Mouse (Mus musculus): ENCODE data around the gene Cabin1. TPM values are rescaled to one million over a fixed set of nuclear protein-coding genes. Genes with fewer than 3 reads are reported as not detected.

Gene Cabin1
- polyA plus RNA-seq, 1 experiment from 2014 or later: 39.0 TPM

DNA sequence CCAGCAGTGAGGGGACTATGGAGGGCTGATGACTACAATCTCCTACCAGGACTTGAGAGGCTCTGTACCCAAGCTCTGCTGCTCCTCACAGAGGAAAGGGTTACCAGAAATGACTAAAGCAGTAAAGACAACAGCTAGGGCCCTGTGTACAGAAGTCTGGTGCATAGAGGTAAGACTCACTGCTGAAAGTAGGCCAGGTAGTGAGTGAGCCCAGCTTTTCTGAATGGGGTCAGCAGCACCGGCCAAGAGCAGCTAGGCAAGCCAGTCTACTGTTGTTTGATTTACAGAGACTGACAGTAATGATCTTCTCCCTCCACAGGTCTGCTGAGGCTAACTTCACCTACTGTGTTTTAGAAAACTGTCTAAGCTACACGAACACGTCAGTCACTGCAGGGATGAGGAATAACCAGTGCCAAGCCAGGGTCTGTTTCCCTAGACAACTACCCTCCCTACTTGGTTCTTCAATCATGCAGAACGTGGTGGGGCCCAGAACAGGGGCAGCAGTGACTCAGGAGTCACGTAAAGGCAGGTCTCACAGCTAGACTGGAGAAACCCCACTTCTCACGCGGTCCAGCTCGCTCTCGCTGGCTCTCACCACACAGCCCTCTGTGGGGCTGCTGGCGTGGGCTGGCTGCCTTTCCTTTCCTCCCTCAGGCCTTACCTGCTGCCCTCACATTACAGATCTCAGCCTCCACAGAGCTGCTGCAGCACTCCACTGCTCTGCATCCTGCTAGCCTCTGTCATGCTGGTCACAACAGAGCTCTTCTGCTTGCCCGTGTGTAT lies 70.5 kb downstream of the Cabin1 start:
- no peak for DNase-seq (ENCODE audit: low spot score)
- Histone ChIP-seq H3K27me3 (replicated peaks; ENCODE audit: low read depth, poor library complexity, severe bottlenecking) (no peaks in the 10 kb centered on the region), H3K36me3 (replicated peaks) (peaks cover 97% of the 10 kb centered on the region), H3K27ac (replicated peaks) (no peak overlapping the region), H3K4me3 (no peak overlapping the region), H3K4me1 (no peaks in the 10 kb centered on the region), H3K9me3 (no peaks in the 10 kb centered on the region)
- WGBS: 90% methylated on average over 11 of the region's 11 CpGs

DNA sequence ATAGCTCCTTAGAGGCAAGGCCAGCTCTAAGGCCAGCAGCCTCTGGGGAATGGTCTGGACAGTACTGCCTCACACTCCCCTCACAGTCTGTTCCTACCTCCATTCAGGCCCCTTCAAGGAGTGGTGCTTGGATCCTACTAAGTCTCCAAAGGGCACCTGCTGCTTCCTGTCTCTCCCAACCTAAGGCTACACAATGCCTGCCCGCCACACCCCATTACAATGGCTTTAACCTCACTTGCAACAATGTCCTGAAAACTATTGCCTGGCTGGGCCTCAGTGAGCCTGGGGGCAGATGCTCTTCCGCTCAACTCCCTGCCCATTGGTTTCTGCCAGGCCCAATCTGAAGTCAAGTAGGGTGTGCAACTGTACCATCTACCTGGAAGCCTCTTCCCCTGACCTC lies 75.5 kb downstream of the Cabin1 start:
- no peaks in the 10 kb centered on the region for H3K27me3 ChIP-seq (replicated peaks; ENCODE audit: low read depth, poor library complexity, severe bottlenecking)
- no peak overlapping the region for H3K27ac ChIP-seq (replicated peaks)
- H3K9me3 ChIP-seq: no peaks in the 10 kb centered on the region
- no peak for DNase-seq (ENCODE audit: low spot score)
- H3K36me3 ChIP-seq (replicated peaks): peaks cover 91% of the 10 kb centered on the region
- WGBS: 85% methylated on average over 2 of the region's 2 CpGs
- no peak overlapping the region for H3K4me3 ChIP-seq
- H3K4me1 ChIP-seq: peaks cover 13% of the 10 kb centered on the region

DNA sequence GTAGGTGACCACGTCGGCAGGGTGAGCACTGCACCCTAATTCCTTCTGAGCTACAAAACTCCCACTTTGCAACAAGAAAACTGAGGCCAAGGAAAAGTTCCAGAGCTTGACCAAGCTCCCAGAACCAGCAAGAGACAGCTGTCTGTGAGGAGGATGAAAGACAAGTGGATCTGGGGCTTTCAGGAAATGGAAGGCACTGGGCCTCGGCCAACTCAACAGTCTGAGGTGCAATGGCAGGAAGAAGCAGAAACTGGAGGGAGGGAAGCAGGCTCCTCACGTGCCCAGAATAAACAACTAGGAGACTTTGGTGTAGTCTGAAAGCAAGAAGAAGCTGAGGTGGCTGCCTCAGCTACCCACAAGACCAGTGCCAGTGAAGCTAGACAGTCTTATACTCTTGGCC lies 77.4 kb downstream of the Cabin1 start:
- no peaks in the 10 kb centered on the region for H3K9me3 ChIP-seq
- H3K36me3 ChIP-seq (replicated peaks): peaks cover 91% of the 10 kb centered on the region
- 87% methylated on average over 4 of the region's 4 CpGs for WGBS
- H3K4me1 ChIP-seq: peaks cover 13% of the 10 kb centered on the region
- H3K4me3 ChIP-seq: no peak overlapping the region
- H3K27me3 ChIP-seq (replicated peaks; ENCODE audit: low read depth, poor library complexity, severe bottlenecking): no peaks in the 10 kb centered on the region
- no peak for DNase-seq (ENCODE audit: low spot score)
- H3K27ac ChIP-seq (replicated peaks): no peak overlapping the region

DNA sequence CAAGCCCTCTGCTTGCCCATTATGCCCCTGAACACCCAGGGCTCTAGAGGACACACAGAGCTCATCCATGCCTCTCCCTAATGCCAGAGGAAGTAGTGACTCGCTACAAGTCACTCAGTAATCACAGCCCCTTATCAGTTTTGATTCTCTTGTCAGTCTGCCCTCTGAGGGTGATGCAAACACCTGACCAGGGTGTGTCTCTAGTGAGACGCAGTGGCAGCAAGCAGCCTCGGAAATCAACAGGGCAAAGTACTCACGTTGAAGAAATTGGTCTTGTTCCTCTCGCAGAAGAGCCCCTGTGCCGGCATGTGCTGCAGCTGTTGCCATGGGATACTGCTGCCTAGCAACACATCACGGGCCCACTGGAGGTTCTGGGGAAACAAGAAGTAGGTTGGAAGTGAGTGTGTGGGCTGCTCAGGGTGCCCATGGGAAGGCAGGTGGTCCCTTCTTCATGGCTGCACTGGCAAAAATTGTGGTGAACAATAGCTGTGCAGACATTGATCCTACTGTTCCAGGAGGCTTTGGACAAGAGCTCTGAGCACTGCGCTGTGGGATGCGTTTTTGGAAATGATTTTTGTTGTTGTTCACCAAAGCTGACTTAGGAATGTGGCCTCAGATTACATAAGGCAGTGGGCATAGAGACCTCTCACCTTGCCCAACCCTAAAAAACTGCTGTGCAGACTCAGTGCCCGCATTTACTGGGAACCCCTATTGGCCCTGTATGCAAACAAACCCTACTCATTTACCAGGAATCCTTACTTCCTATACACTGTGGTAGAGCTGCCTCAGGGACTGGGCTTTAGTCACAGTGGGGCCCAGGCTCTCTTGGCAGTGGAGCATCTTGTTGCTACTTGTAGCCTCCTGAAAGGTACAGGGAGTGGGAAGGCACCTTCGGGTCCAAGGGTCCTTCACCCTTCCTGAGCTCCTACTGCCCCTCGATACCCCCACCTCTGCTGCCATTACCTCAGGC lies 79.8 kb downstream of the Cabin1 start:
- Histone ChIP-seq H3K4me1 (peaks cover 13% of the 10 kb centered on the region), H3K9me3 (no peaks in the 10 kb centered on the region), H3K36me3 (replicated peaks) (peaks cover 93% of the 10 kb centered on the region), H3K27me3 (replicated peaks; ENCODE audit: low read depth, poor library complexity, severe bottlenecking) (no peaks in the 10 kb centered on the region), H3K27ac (replicated peaks) (no peak overlapping the region), H3K4me3 (no peak overlapping the region)
- peak; percentile 68 for DNase-seq (ENCODE audit: low spot score)
- 68% methylated on average over 12 of the region's 12 CpGs for WGBS

DNA sequence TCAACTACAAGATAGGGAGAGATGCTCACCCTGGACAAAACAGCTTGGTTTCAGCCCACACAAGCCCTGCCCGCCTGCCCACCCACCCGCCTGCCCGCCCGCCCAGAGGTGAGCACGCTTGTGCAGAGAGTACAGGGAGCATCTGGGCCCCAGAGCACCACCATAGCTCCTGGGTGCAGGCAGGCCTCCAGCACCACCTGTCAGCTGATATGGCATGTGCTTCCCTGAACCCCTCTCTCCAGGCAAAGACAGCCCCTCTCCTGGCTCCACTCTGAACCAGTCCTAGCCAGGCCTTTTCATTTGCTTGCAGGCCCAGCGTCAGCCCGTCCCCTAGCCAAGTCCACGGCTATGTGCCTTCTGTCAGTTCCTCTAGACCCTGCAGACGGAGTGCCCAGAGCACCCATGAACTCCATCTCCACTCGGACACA lies 83.6 kb downstream of the Cabin1 start:
- H3K9me3 ChIP-seq: no peaks in the 10 kb centered on the region
- H3K4me1 ChIP-seq: peaks cover 24% of the 10 kb centered on the region
- no peak overlapping the region for H3K4me3 ChIP-seq
- no peak overlapping the region for H3K27ac ChIP-seq (replicated peaks)
- H3K36me3 ChIP-seq (replicated peaks): peaks cover 93% of the 10 kb centered on the region
- 94% methylated on average over 10 of the region's 10 CpGs for WGBS
- no peaks in the 10 kb centered on the region for H3K27me3 ChIP-seq (replicated peaks; ENCODE audit: low read depth, poor library complexity, severe bottlenecking)
- no peak for DNase-seq (ENCODE audit: low spot score)

DNA sequence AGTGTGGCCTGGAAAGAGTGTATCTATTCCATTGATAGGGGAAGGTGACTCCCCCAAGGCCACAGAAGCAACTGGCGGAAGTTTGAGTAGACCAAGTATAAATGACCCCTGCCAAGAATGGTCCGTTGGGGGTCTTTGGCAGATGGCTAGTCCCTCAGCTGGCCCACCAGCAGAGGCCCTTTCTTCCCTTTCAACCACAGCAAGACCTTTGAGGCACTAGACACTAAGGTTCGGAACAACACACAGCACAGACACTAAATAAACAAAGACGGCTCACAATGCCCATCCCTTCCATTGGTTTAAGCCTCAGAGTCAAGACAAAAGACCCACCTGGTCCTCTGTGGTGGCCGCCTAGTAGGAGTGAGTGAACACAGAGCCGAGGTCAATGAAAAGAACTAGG lies 84.9 kb downstream of the Cabin1 start:
- Histone ChIP-seq H3K9me3 (no peaks in the 10 kb centered on the region), H3K4me3 (no peak overlapping the region), H3K27me3 (replicated peaks; ENCODE audit: low read depth, poor library complexity, severe bottlenecking) (no peaks in the 10 kb centered on the region), H3K27ac (replicated peaks) (no peak overlapping the region), H3K4me1 (peaks cover 27% of the 10 kb centered on the region), H3K36me3 (replicated peaks) (peaks cover 95% of the 10 kb centered on the region)
- no peak for DNase-seq (ENCODE audit: low spot score)
- 87% methylated on average over 6 of the region's 6 CpGs for WGBS

DNA sequence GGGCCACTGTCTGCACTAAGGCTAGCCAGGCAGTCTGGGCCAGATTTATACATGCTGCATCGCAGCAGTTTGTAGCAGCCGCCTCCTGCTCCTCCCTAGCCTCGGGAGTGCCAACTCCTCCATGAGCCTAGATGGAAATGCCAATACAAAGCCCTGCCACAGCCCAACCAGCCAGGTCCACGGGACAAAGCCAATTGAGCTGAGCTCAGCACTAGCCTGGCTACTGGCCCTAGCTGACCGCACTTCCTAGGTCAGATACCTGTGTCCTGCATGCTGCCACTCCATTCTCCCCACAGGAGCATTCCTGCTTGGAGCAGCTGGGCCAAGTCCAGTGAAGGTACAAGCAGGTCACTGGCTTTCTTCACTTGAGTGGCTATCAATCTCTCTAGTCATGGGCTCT lies 86.2 kb downstream of the Cabin1 start:
- H3K4me3 ChIP-seq: no peak overlapping the region
- no peak for DNase-seq (ENCODE audit: low spot score)
- no peak overlapping the region for H3K27ac ChIP-seq (replicated peaks)
- no peaks in the 10 kb centered on the region for H3K27me3 ChIP-seq (replicated peaks; ENCODE audit: low read depth, poor library complexity, severe bottlenecking)
- peaks cover 94% of the 10 kb centered on the region for H3K36me3 ChIP-seq (replicated peaks)
- H3K9me3 ChIP-seq: no peaks in the 10 kb centered on the region
- H3K4me1 ChIP-seq: peaks cover 22% of the 10 kb centered on the region
- WGBS: 93% methylated on average over 5 of the region's 5 CpGs

DNA sequence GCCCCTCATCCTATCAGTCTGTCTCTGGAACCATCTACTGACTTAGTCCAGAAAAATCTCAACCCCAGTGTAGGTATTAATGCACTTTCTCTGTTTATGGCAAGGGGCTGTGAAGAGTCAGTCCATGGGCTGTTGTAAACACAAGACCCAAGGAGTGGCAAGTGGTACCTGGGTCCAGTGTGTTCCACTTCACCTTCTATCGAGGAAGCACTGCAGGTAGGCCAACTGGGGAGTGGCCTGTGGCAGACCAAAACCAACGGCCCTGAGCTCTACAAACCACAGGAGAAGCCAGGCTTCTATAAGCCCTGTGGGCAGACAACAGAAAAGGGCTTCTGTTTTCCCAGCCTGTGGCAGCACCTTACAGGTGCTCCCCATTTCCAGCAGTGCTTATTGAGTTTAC lies 86.6 kb downstream of the Cabin1 start:
- DNase-seq (ENCODE audit: low spot score): no peak
- 87% methylated on average over 2 of the region's 2 CpGs for WGBS
- H3K36me3 ChIP-seq (replicated peaks): peaks cover 93% of the 10 kb centered on the region

DNA sequence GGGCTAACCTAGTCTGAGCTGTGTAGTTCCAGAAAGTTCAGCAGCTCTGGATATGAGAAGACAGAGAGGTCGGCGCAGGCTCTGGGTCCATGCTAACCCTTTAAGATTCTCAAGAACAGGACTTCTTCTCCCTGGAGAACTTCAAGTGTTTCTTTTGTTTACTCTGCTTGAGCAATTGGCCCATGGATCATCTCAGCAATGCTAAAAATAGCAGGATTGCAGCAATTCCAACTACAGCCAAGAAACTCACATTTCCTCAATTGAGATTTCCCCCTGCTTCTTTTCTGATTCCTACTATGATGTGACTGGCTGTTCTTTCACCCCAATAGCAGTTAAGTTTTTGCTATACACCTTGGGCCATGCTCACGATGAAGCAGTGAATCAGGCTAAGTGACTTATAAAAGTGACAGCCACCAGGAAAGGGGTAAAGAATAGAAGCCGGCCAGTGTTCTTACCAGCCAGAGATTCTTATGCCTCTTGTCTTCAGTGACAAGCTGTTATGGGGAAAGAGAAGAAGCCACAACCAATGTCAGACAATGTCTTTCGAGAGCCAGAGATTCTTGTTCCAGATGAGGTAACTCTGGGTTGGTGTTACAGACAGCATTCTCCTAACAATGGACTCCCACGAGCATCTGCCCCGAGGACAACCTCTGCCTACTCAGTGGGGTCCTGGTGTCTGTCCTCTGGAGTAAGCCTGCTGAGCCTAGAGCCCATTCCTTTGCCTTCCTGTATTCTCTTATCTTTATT lies 87.1 kb downstream of the Cabin1 start:
- 86% methylated on average over 7 of the region's 7 CpGs for WGBS
- H3K9me3 ChIP-seq: no peaks in the 10 kb centered on the region
- no peaks in the 10 kb centered on the region for H3K27me3 ChIP-seq (replicated peaks; ENCODE audit: low read depth, poor library complexity, severe bottlenecking)
- H3K4me1 ChIP-seq: peaks cover 22% of the 10 kb centered on the region
- H3K36me3 ChIP-seq (replicated peaks): peaks cover 93% of the 10 kb centered on the region
- H3K4me3 ChIP-seq: no peak overlapping the region
- no peak for DNase-seq (ENCODE audit: low spot score)
- no peak overlapping the region for H3K27ac ChIP-seq (replicated peaks)

More for the DNA sequence above, 86.6 kb downstream of the Cabin1 start:
- H3K4me3 ChIP-seq: no peak overlapping the region
- H3K4me1 ChIP-seq: peaks cover 22% of the 10 kb centered on the region
- H3K9me3 ChIP-seq: no peaks in the 10 kb centered on the region
- H3K27me3 ChIP-seq (replicated peaks; ENCODE audit: low read depth, poor library complexity, severe bottlenecking): no peaks in the 10 kb centered on the region
- no peak overlapping the region for H3K27ac ChIP-seq (replicated peaks)

DNA sequence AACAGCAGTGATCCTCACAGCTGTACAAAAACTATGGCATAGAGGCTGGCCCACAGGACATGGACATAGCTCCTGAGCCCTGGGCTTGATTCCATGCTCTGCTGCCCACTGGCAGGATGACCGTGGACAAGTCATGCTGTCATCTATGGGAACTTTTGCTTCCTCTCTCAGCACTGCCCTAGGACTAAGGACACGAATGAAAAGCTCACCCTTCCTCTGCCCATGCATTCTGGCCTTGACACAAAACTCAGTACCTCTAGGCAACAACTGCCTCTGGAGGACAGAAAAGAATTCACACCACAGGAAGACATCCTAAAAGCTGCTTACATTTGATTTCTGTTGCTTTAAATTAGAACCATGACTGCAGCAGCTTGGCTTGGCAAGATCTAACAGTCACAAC lies 87.9 kb downstream of the Cabin1 start:
- peaks cover 22% of the 10 kb centered on the region for H3K4me1 ChIP-seq
- no peaks in the 10 kb centered on the region for H3K27me3 ChIP-seq (replicated peaks; ENCODE audit: low read depth, poor library complexity, severe bottlenecking)
- no peak for DNase-seq (ENCODE audit: low spot score)
- peak overlapping the region; percentile 15; the same call in 1 of the 2 replicates for H3K27ac ChIP-seq (replicated peaks)
- H3K36me3 ChIP-seq (replicated peaks): peaks cover 93% of the 10 kb centered on the region
- no peak overlapping the region for H3K4me3 ChIP-seq
- H3K9me3 ChIP-seq: no peaks in the 10 kb centered on the region
- WGBS: 93% methylated on average over 2 of the region's 2 CpGs

DNA sequence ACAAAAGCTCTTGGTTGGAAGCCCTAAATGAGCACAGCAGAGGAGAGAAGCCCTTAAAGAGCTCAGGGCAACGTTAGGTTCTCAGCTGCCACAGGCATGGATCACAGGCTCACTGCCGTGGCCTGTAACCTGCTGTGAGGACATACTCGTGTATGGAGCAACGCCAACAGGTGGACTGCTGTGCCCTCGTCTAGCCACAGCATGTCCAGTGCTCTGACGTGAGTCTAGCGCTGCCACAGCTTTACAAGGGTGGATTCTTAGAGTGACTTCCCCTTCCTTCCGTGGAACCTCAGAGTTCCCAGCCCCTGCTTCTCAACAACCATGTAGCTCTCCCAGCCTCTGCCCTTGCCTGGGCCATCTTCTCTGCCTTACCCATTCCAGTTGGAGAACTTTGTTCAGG lies 88.5 kb downstream of the Cabin1 start:
- peaks cover 93% of the 10 kb centered on the region for H3K36me3 ChIP-seq (replicated peaks)

DNA sequence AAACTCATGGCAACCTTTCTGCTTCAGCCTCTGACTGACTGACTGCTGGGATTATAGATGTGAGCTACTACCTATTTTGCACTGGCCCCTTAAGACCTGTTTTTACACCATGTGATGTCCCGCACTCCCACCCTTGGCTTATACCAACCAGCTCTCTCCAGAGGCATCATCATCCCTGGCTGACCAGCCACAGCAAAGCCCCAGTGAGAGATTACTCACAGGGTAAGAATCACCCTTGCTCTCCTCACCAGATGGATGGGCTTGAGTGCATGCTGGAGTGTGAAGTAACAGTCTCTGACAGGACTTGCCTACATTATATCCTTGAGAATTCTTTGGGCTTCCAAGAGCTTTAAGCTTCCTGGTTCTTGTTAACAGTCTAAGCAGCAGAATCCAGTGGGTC lies 94.2 kb downstream of the Cabin1 start:
- Histone ChIP-seq H3K36me3 (replicated peaks) (peaks cover 55% of the 10 kb centered on the region), H3K27me3 (replicated peaks; ENCODE audit: low read depth, poor library complexity, severe bottlenecking) (peaks cover 42% of the 10 kb centered on the region), H3K9me3 (no peaks in the 10 kb centered on the region), H3K4me3 (no peak overlapping the region), H3K4me1 (peaks cover 32% of the 10 kb centered on the region), H3K27ac (replicated peaks) (no peak overlapping the region)
- no peak for DNase-seq (ENCODE audit: low spot score)
- WGBS: 100% methylated on average over 1 of the region's 1 CpGs

More for the DNA sequence above, 88.5 kb downstream of the Cabin1 start:
- 78% methylated on average over 8 of the region's 8 CpGs for WGBS
- H3K4me1 ChIP-seq: peaks cover 22% of the 10 kb centered on the region
- no peak overlapping the region for H3K4me3 ChIP-seq
- H3K27ac ChIP-seq (replicated peaks): peak overlapping the region; percentile 44; the same call in 1 of the 2 replicates
- peak; percentile 14 for DNase-seq (ENCODE audit: low spot score)
- H3K9me3 ChIP-seq: no peaks in the 10 kb centered on the region
- no peaks in the 10 kb centered on the region for H3K27me3 ChIP-seq (replicated peaks; ENCODE audit: low read depth, poor library complexity, severe bottlenecking)

Measured in embryonic facial prominence, embryonic 10.5 days (tissue).